Mouse (Mus musculus) embryonic facial prominence, embryonic 13.5 days (tissue): Measurements from ENCODE around the gene Klc4. TPM values are rescaled to one million over a fixed set of nuclear protein-coding genes. Genes with fewer than 3 reads are reported as not detected.

Source experiments
- ATAC-seq: fragments of 200-750 bp; cut with Nextera tagmentation; 2 replicates; pipeline ENCODE4 v1.8.0; 2017; ENCODE audit warnings: low read depth; ENCODE audit not compliant: insufficient number of reproducible peaks, insufficient read depth, low FRiP score, low TSS enrichment
- H3K27ac ChIP-seq: fragments of 300-500 bp; sonication (generic); 2 replicates; pipeline ENCODE4 v1.5.1; 2015; ENCODE audit warnings: moderate library complexity, mild to moderate bottlenecking, inconsistent platforms
- H3K27me3 ChIP-seq: fragments of 300-500 bp; sonication (generic); 2 replicates; pipeline ENCODE4 v1.6.1; 2015; ENCODE audit warnings: mild to moderate bottlenecking, inconsistent platforms
- H3K36me3 ChIP-seq: fragments of 300-500 bp; sonication (generic); 2 replicates; pipeline ENCODE4 v1.6.1; 2015; ENCODE audit warnings: mild to moderate bottlenecking, inconsistent platforms
- H3K4me1 ChIP-seq: fragments of 300-500 bp; sonication (generic); 2 replicates; pipeline ENCODE4 v1.6.1; 2015; ENCODE audit warnings: inconsistent platforms
- H3K4me2 ChIP-seq: fragments of 300-500 bp; sonication (generic); 2 replicates; pipeline ENCODE4 v1.6.1; 2015; ENCODE audit warnings: moderate library complexity, mild to moderate bottlenecking, inconsistent platforms
- H3K4me3 ChIP-seq: fragments of 300-500 bp; sonication (generic); 2 replicates; pipeline ENCODE4 v1.5.1; 2015; ENCODE audit warnings: mild to moderate bottlenecking, inconsistent platforms
- H3K9ac ChIP-seq: fragments of 300-500 bp; sonication (generic); 2 replicates; pipeline ENCODE4 v1.6.1; 2015; ENCODE audit warnings: mild to moderate bottlenecking, inconsistent platforms
- H3K9me3 ChIP-seq: fragments of 300-500 bp; sonication (generic); 2 replicates; pipeline ENCODE4 v1.6.1; 2016; ENCODE audit warnings: inconsistent platforms
- WGBS: fragments of 180-500 bp; shearing (Covaris S2); methylation state at CpG from one replicate; pipeline ENCODE4 v1.1.7; 2015; ENCODE audit warnings: mixed read lengths; 5-methylcytosine and 5-hydroxymethylcytosine counted together
- polyA plus RNA-seq: library from polyadenylated mRNA; unstranded; fragments of >200 nt; fragmentation: Nextera tagmentation; extraction: Ambion mirVana; gene quantifications from 2 replicates; pipeline ENCODE4 v1.2.1, GENCODE M21; 2015

The Klc4 gene
- polyA plus RNA-seq, 1 experiment from 2014 or later, result 21.8 TPM

DNA sequence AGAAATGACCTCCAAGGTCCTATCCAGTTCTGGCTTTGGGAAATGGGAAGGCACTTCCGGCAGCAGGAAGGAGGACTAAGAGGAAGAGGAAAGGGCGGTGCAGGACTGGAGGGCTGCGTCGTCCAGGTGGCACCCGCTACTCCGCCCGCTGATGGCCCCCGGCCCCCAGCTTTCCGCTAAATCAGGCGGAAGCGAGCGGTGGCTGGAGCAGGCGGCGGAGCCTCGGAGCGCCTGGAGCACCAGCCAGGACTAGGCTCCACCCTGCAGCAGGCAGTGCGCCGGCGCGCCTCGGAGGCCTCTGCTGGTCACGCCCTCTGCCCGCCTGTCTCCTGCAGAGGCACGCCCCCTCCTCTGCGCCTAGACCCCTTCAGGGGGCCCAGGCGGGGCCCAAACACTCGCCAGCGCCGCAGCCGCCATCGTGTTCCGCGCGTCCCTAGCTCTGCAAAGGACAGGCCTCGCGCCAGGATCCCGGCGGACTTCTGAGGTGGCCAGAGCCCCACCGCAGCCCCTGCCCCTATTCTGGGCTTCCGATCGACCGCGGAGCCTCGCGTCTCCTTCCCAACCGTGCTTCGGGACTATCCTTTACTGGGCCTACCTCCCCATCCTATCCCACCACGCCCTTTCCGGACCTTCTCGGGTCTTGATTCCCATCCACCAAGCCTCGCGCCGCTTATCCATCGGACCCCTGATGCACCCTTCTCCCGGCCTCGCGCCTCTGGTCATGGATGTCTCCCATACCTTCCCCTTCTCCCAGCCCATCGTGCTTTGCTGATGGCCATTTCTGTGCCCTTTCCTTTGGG is 4.6 kb upstream of the Klc4 start, which contains the start of gene Cul7:
Gene Cul7, plus strand, starts transcription at position 106 of the 800 bp plus-strand sequence.
- Histone ChIP-seq H3K27ac (peak within 1 kb of the TSS; percentile 96), H3K36me3 (peaks cover 39% of the 10 kb centered on the region), H3K9me3 (no peaks in the 10 kb centered on the region), H3K9ac (peak within 1 kb of the TSS; percentile 95), H3K4me2 (peak within 1 kb of the TSS; percentile 92), H3K4me1 (peaks cover 52% of the 10 kb centered on the region), H3K4me3 (peak within 1 kb of the TSS; percentile 78), H3K27me3 (no peaks in the 10 kb centered on the region)
- under 1% methylated on average over 53 of the region's 58 CpGs for WGBS
- peak; percentile 92 for ATAC-seq

DNA sequence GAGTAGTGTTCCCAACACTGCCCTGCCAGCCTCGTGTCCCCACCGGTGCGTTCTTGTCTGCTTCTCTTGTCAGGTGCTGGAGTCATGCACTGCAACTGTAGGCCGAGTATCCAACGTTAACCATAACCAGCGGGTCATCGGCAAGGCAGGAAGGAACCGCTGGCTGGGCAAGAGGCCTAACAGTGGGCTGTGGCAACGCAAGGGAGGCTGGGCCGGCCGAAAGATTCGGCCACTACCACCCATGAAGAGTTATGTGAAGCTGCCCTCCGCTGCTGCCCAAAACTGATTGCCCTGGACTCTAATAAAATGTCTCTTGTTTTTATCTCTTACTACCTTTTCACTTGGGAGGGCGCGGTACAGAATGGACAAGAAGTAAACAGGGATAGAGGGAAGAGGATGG is 4.0 kb upstream of the Klc4 start:
- ATAC-seq, result no peak
- H3K4me2 ChIP-seq, result peak overlapping the region; percentile 92
- H3K27ac ChIP-seq, result peak overlapping the region; percentile 96
- peak overlapping the region; percentile 95 for H3K9ac ChIP-seq
- H3K9me3 ChIP-seq, result no peaks in the 10 kb centered on the region
- peaks cover 35% of the 10 kb centered on the region for H3K36me3 ChIP-seq
- peaks cover 57% of the 10 kb centered on the region for H3K4me1 ChIP-seq
- WGBS, result 30% methylated on average over 15 of the region's 15 CpGs
- H3K27me3 ChIP-seq, result no peaks in the 10 kb centered on the region
- H3K4me3 ChIP-seq, result peak overlapping the region; percentile 78

DNA sequence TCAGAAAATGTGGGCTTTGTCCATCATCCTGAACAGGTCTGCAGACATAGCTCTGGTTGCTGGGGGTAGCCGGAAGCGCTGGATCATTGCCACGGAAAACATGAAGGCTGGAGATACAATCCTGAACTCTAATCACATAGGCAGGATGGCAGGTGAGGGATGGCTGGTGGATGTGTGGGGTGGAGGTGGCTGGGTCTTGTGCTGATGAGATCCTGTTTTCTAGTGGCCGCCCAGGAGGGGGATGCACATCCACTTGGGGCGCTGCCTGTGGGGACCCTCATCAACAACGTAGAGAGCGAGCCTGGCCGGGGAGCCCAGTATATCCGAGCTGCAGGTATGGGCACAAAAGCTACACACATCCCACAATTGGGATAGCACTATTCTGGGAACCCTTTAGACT is 2.6 kb upstream of the Klc4 start:
- H3K4me3 ChIP-seq, result no peak overlapping the region
- no peak overlapping the region for H3K27ac ChIP-seq
- no peaks in the 10 kb centered on the region for H3K9me3 ChIP-seq
- peaks cover 58% of the 10 kb centered on the region for H3K4me1 ChIP-seq
- H3K9ac ChIP-seq, result no peak overlapping the region
- WGBS, result 91% methylated on average over 9 of the region's 9 CpGs
- H3K36me3 ChIP-seq, result peaks cover 21% of the 10 kb centered on the region
- no peak overlapping the region for H3K4me2 ChIP-seq
- ATAC-seq, result no peak
- H3K27me3 ChIP-seq, result no peaks in the 10 kb centered on the region

DNA sequence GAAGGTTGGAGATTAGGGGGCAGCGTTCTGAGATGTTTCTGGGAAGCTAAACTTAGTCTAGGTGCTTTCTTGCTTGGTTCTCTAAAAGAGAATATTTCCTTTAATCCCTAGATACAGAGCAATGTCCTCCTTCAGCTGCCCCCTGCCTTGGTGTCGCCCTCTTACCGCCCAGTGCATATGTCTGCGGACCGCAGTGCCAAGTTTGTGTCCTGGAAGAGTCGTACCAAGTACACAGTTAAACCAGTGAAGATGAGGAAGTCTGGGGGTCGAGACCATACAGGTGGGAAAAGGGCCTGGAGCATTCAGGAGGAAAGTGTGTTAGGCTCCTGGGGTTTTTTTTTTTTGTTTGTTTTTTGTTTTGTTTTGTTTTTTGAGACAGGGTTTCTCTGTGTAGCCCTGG is 1.5 kb upstream of the Klc4 start:
- H3K4me1 ChIP-seq, result peaks cover 46% of the 10 kb centered on the region
- H3K27me3 ChIP-seq, result no peaks in the 10 kb centered on the region
- ATAC-seq, result no peak
- H3K9me3 ChIP-seq, result no peaks in the 10 kb centered on the region
- no peak overlapping the region for H3K27ac ChIP-seq
- H3K4me3 ChIP-seq, result no peak overlapping the region
- H3K4me2 ChIP-seq, result no peak overlapping the region; the same call in 1 of the 2 replicates
- H3K9ac ChIP-seq, result 0 out of 2 replicates have a peak overlapping the region, but pooled peaks have one; percentile 84
- 94% methylated on average over 7 of the region's 7 CpGs for WGBS
- peaks cover 10% of the 10 kb centered on the region for H3K36me3 ChIP-seq

DNA sequence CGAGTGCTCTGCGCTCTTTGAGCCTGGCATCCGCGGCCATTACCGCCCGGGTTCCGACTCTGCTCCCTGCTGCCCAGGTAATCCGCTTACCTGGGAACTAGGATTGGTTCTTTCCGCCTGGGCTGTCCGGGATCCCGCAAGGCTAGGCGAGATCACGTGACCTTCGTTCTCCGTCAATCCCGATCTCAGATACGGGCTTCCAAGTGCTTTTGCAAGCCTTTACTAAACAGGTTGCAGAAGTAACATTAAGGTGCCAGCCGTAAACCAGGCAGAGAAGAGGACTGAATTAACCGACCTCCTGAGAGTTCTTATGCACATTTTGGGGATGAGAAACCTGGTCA is 470 bp upstream of the Klc4 start:
- peak overlapping the region; percentile 90 for H3K4me2 ChIP-seq
- peak overlapping the region; percentile 84 for H3K9ac ChIP-seq
- H3K27me3 ChIP-seq, result no peaks in the 10 kb centered on the region
- H3K9me3 ChIP-seq, result no peaks in the 10 kb centered on the region
- peak overlapping the region; percentile 77 for H3K4me3 ChIP-seq
- under 1% methylated on average over 19 of the region's 19 CpGs for WGBS
- H3K4me1 ChIP-seq, result peaks cover 36% of the 10 kb centered on the region
- ATAC-seq, result 0 out of 2 replicates have a peak, but pooled peaks have one; percentile 0
- peak overlapping the region; percentile 73 for H3K27ac ChIP-seq
- H3K36me3 ChIP-seq, result peaks cover 16% of the 10 kb centered on the region

DNA sequence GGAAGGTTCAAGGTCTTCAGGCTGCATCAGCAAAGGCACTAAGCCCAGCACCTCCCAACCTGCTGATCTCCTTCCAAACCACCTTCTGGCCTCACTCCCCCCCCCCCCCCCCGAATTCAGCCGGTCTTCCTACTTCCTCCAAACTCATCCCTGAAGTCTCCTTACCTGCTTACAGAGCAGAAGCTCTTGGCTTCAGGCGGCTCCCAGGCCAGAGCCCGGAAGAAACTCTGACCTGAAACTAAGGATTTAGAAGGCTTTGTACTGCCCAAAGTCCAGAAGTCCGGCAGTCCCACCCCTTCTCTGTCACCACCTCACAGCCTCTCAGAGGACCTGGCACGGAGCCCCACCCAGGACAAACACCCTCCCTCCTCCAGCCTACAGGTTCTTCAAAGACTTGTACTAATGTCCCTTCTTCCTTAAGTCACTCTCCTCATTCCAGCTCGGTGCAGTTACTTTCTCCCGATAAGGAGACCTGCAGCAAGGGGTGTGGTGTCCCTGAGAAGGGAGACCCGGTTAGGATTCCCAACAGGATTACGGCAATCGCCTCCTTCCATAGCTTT is 826 bp downstream of the Klc4 start:
- Histone ChIP-seq H3K36me3 (peaks cover 28% of the 10 kb centered on the region), H3K4me3 (peak overlapping the region; percentile 77), H3K9me3 (no peaks in the 10 kb centered on the region), H3K4me1 (peaks cover 31% of the 10 kb centered on the region), H3K9ac (peak overlapping the region; percentile 86), H3K4me2 (peak overlapping the region; percentile 95), H3K27ac (peak overlapping the region; percentile 55), H3K27me3 (no peaks in the 10 kb centered on the region)
- WGBS, result 12% methylated on average over 11 of the region's 11 CpGs
- no peak for ATAC-seq

DNA sequence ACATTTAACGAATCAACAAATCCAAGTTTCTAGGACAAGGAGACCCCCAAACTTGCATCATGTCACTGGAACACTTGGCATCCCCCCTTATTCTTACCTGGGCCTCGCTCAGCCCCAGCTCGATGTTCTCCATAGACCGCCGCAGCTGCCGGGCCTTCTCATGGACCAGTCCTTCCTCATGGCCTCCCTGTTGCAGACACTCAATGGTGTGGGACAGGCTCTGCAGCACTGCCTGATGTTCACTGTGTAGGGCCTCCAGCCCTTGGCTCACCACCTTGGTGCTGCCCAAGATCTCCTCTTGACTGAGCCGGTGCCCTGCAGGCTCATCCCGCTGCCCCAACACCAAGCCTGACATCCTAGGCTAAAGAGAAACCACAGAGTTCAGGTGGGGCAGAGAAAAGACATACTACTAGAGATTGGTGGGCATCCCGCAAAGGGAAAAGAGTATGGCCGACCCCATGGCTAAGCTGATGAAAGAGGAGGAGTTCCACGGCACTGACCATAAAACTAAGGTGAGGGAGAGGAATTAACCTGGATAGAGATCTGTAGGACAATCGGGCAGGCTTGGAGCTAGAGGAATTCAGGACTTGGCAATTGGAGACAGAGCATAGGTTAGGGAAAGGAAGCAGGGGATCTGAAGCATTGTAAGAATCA is 1.5 kb downstream of the Klc4 start:
- peaks cover 24% of the 10 kb centered on the region for H3K4me1 ChIP-seq
- peak overlapping the region; percentile 95 for H3K4me2 ChIP-seq
- H3K27me3 ChIP-seq, result no peaks in the 10 kb centered on the region
- peak overlapping the region; percentile 77 for H3K4me3 ChIP-seq
- WGBS, result 88% methylated on average over 12 of the region's 12 CpGs
- H3K36me3 ChIP-seq, result peaks cover 35% of the 10 kb centered on the region
- H3K27ac ChIP-seq, result no peak overlapping the region
- no peak for ATAC-seq
- H3K9ac ChIP-seq, result peak overlapping the region; percentile 86
- H3K9me3 ChIP-seq, result no peaks in the 10 kb centered on the region

DNA sequence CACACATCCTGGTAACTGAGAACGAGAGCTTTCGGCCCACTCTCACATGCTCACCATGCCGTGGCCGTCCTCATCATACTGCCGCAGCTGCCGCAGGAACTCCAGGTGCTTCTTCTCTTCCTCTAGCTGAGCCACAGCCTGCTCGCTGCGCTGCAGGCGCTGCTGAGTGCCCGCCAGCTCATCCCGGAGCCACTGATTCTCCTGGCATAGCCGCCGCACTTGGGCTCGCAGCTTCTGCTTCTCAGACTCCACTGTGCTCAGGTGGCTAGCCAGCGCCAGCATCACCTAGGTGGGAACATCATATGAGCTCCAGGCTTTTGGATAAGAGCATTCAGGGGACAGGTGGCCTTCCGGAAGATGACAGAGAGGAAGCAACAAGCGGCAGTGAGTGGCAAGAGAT is 3.8 kb downstream of the Klc4 start:
- Histone ChIP-seq H3K4me2 (no peak overlapping the region), H3K4me1 (peaks cover 23% of the 10 kb centered on the region), H3K27ac (no peak overlapping the region), H3K9me3 (no peaks in the 10 kb centered on the region), H3K27me3 (no peaks in the 10 kb centered on the region), H3K4me3 (no peak overlapping the region), H3K36me3 (peaks cover 31% of the 10 kb centered on the region), H3K9ac (no peak overlapping the region)
- WGBS, result 92% methylated on average over 17 of the region's 17 CpGs
- no peak for ATAC-seq

DNA sequence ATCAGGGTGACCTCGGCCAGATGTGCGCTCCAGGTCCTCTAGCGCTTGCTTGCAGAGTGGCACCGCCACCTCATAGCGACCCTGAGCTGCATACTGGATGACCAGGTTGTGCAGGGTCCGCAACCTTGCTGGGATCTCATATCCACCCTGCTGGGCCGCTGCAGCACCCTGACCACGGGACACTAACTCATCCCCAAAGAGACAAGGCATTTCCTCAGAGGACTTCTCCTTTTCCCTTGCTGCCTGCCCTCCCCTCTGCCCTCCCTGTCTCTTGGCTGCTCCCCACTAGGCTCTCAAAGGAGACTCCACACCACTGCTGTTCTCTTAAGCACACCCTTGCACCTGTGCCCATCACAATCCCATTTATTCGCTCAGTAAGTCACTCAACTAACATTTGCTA is 5.9 kb downstream of the Klc4 start:
- Histone ChIP-seq H3K4me1 (peaks cover 20% of the 10 kb centered on the region), H3K9ac (no peak overlapping the region), H3K27me3 (no peaks in the 10 kb centered on the region), H3K4me2 (no peak overlapping the region), H3K4me3 (no peak overlapping the region), H3K36me3 (peaks cover 43% of the 10 kb centered on the region), H3K9me3 (no peaks in the 10 kb centered on the region), H3K27ac (no peak overlapping the region)
- WGBS, result 80% methylated on average over 9 of the region's 9 CpGs
- no peak for ATAC-seq

DNA sequence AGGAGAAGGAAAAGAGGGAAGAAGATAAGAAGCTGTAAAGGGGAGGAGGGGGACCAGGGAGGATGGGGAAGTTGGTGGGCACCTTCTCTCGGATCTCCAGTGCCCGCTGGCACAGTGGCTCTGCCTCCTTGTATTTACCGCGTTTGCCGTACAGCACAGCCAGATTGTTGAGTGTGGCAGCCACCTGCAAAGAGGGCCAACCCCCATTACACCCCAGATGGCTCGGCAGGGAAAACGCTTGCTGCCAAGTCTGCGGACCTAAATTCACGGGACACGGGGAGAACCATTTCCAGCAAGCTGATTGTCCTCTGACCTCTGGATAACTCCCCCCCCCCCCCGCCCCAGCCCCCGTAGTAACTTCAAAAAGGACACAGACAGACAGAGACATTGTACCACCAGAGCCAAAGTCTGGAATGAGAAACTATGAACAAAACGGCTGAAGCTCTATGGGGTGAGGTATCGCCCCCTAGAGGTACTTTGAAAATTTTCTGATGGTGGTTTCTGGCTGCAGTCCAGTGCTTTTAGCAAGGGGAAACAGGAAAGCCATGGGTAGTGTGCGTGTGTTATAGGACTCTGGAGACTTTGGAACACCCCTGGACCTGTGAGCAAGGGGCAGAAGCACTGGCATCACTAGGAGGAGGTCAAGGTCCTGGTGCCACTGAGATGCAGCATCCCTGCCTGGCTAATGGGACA is 8.8 kb downstream of the Klc4 start:
- Histone ChIP-seq H3K9ac (peak overlapping the region; percentile 41), H3K27ac (no peak overlapping the region), H3K27me3 (no peaks in the 10 kb centered on the region), H3K4me1 (peaks cover 10% of the 10 kb centered on the region), H3K4me3 (peak overlapping the region; percentile 17), H3K4me2 (peak overlapping the region; percentile 49), H3K36me3 (peaks cover 51% of the 10 kb centered on the region), H3K9me3 (no peaks in the 10 kb centered on the region)
- ATAC-seq, result peak; percentile 21; the same call in 1 of the 2 replicates
- WGBS, result 14% methylated on average over 15 of the region's 15 CpGs

DNA sequence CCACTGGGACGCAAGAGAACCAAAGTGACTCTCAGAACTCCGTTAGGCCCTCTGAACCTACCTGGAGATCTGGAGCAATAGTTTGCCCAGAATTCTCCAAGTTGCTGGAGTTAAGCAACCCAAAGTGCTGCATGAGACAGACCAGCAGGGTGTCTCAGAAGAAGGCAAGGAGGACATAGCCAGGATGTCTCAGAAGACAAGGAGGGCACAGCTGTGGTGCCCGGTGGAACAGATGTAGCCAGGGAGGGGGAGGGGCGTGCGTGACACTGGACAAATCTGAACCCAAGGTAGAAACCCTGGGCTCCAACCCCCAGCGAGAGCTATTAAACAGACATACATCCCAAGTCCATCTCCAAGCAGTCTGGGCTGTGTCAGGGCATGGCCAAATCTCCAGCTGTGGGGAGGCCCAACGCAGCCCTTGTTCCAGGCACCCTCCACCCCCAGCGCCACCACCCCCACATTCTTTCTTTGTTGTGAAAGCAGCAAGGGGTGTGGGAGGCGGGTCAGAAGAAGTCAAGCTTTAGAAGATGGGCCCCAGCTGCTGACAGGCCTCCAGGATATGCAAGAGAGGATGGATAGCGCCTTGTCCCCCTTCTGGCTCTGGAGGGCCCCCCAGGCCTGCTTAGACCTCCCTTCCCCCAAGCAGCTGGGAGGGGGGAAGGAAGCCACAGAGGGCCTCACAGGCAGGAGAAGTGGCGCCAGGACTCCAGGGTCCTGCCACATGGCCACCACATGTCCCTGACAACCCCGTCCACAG is 16.0 kb downstream of the Klc4 start:
- H3K9me3 ChIP-seq, result no peaks in the 10 kb centered on the region
- H3K4me3 ChIP-seq, result peak overlapping the region; percentile 98
- peak; percentile 56 for ATAC-seq
- peak overlapping the region; percentile 80 for H3K4me2 ChIP-seq
- H3K4me1 ChIP-seq, result peaks cover 56% of the 10 kb centered on the region
- H3K9ac ChIP-seq, result peak overlapping the region; percentile 99
- H3K27me3 ChIP-seq, result no peaks in the 10 kb centered on the region
- peak overlapping the region; percentile 97 for H3K27ac ChIP-seq
- H3K36me3 ChIP-seq, result peaks cover 18% of the 10 kb centered on the region
- 7% methylated on average over 12 of the region's 12 CpGs for WGBS
